ENCODE assay signal across 8 mouse cellular contexts in genomic region chr4:108350819-108351218, GRCm38 (mm10). TPM values are rescaled to one million over a fixed set of nuclear protein-coding genes. Genes with fewer than 3 reads are reported as not detected.
A peak's percentile ranks its signal among the peaks of the same experiment; 100 is the strongest.
DNase-seq lines count a peak whose midpoint lies in the region; ATAC-seq and TF ChIP-seq lines count a peak whose summit lies in the region.

No protein-coding gene starts in this region.

- DNase-seq in ES-E14 (ENCODE audit: low read depth, low spot score) (no peak), liver (peak; percentile 37)
- peak; percentile 83 for DNase-seq in embryo, embryonic 10 days (ENCODE audit: low spot score)
- no peak for DNase-seq in right cerebral cortex, adult 18-20 months
- no peak for DNase-seq in frontal cortex, postnatal 14 days (ENCODE audit: low spot score in 2 of 2)
- DNase-seq in left cerebral cortex, adult 2 months (ENCODE audit: extremely low spot score in 1 of 2, low spot score in 2 of 2): no peak

- no peaks in the 10 kb centered on the region for H3K9me3 ChIP-seq in ES-E14 (ENCODE audit: control insufficient read depth, insufficient read depth, low read depth, low read length)
- no peaks in the 10 kb centered on the region for H3K9me3 ChIP-seq in heart, embryonic 16.5 days (replicated peaks; ENCODE audit: control insufficient read depth, low read length)

- peak; percentile 51 for TF ChIP-seq POLR2A in myocyte (IDR thresholded peaks at IDR 0.05; ENCODE audit: insufficient read length, low read depth)

- intact Hi-C loops in left cerebral cortex, adult 2 months (cut with DNase I): no loop called here

- TF ChIP-seq CTCF in left cerebral cortex, adult 2 months (IDR thresholded peaks at IDR 0.05): no peak

- peak; percentile 79 for ATAC-seq in heart, embryonic 16.5 days (replicated peaks; ENCODE audit: extremely low read depth, insufficient read depth, low FRiP score)

- no peak overlapping the region for H3ac ChIP-seq in myocyte (ENCODE audit: control insufficient read depth, insufficient read length)

- no peak overlapping the region for H3K27ac ChIP-seq in ES-E14 (ENCODE audit: insufficient read depth, low read depth, low read length, poor library complexity, severe bottlenecking)
- peak overlapping the region; percentile 81 for H3K27ac ChIP-seq in heart, embryonic 16.5 days (ENCODE audit: low read length)
- no peak overlapping the region for H3K27ac ChIP-seq in left cerebral cortex, adult 2 months

- WGBS in heart, embryonic 16.5 days: 12% methylated on average over 8 of the region's 8 CpGs

- H3K79me2 ChIP-seq in myocyte (ENCODE audit: control insufficient read depth, insufficient read depth): no peaks in the 10 kb centered on the region

- H3K4me2 ChIP-seq in heart, embryonic 16.5 days (ENCODE audit: low read depth, low read length): peak overlapping the region; percentile 5; the same call in 1 of the 2 replicates
- peak overlapping the region; percentile 67 for H3K4me2 ChIP-seq in myocyte (ENCODE audit: low read depth)

- in situ Hi-C loops in ES-E14 (cut with MboI; ENCODE audit: low sequenced_read_pairs in 2 of 2, unreplicated experiment in 2 of 2): no loop called here

- H3K4me3 ChIP-seq in ES-E14 (ENCODE audit: insufficient read depth in 1 of 2, low read depth in 1 of 2, low read length in 2 of 2, poor library complexity in 1 of 2, severe bottlenecking in 1 of 2): peak overlapping the region in 1 of 2 experiments; percentile 26; a peak in 2 of 4 replicates
- H3K4me3 ChIP-seq in heart, embryonic 16.5 days (ENCODE audit: low read length): no peak overlapping the region
- no peak overlapping the region for H3K4me3 ChIP-seq in myocyte
- H3K4me3 ChIP-seq in left cerebral cortex, adult 2 months: no peak overlapping the region

- H3K27me3 ChIP-seq in heart, embryonic 16.5 days (ENCODE audit: control insufficient read depth, insufficient read depth, low read length): no peaks in the 10 kb centered on the region
- H3K27me3 ChIP-seq in myocyte (ENCODE audit: control insufficient read depth, insufficient read depth, insufficient read length): no peaks in the 10 kb centered on the region

- H3K9ac ChIP-seq in ES-E14 (ENCODE audit: insufficient read depth, low read depth, low read length, poor library complexity, severe bottlenecking): 0 out of 2 replicates have a peak overlapping the region, but pooled peaks have one; percentile 4
- 0 out of 2 replicates have a peak overlapping the region, but pooled peaks have one; percentile 1 for H3K9ac ChIP-seq in heart, embryonic 16.5 days (ENCODE audit: low read length)

- H3K36me3 ChIP-seq in ES-E14 (ENCODE audit: control insufficient read depth, insufficient read depth, low read length, poor library complexity, severe bottlenecking) (no peaks in the 10 kb centered on the region), myocyte (ENCODE audit: control insufficient read depth, insufficient read depth) (no peaks in the 10 kb centered on the region)
- H3K36me3 ChIP-seq in heart, embryonic 16.5 days (ENCODE audit: control insufficient read depth, insufficient read depth): no peaks in the 10 kb centered on the region

- H3K4me1 ChIP-seq in ES-E14 (ENCODE audit: control insufficient read depth in 2 of 2, insufficient read depth in 2 of 2, low read length in 2 of 2, poor library complexity in 1 of 2): peaks cover 9 to 27% of the 10 kb centered on the region in 2 experiments
- peaks cover 43% of the 10 kb centered on the region for H3K4me1 ChIP-seq in heart, embryonic 16.5 days (ENCODE audit: control insufficient read depth, insufficient read depth, low read length)

TF ChIP-seq in ES-E14, 5 proteins besides CTCF, POLR2A, EP300 and RAD21:
- TF ChIP-seq ZC3H11A (IDR thresholded peaks at IDR 0.05; ENCODE audit: borderline replicate concordance, low read depth, low read length) (no peak), HCFC1 (IDR thresholded peaks at IDR 0.05; ENCODE audit: borderline replicate concordance, insufficient read depth, low read length) (no peak)

TF ChIP-seq in myocyte, 11 proteins besides CTCF, POLR2A, EP300 and RAD21:
- TF ChIP-seq MAX (IDR thresholded peaks at IDR 0.05; ENCODE audit: low read depth): no peak
- no peak for TF ChIP-seq TCF3 (IDR thresholded peaks at IDR 0.05; ENCODE audit: insufficient read length, low read depth)
- TF ChIP-seq MYOD1 (IDR thresholded peaks at IDR 0.05; ENCODE audit: control insufficient read depth in 1 of 3, insufficient read length in 2 of 3, low read depth in 2 of 3): peak in 2 of 3 experiments; percentile 22 to 50
- no peak for TF ChIP-seq CEBPB (IDR thresholded peaks at IDR 0.05; ENCODE audit: insufficient read depth, poor library complexity, severe bottlenecking)
- TF ChIP-seq SRF (IDR thresholded peaks at IDR 0.05; ENCODE audit: control insufficient read depth, insufficient read length, low read depth): no peak
- no peak for TF ChIP-seq POLR2AphosphoS2 (IDR thresholded peaks at IDR 0.05; ENCODE audit: insufficient read length, low read depth)
- no peak for TF ChIP-seq USF1 (IDR thresholded peaks at IDR 0.05; ENCODE audit: low read depth)
- no peak for TF ChIP-seq E2F4 (IDR thresholded peaks at IDR 0.05; ENCODE audit: insufficient read depth)
- TF ChIP-seq TCF12 (IDR thresholded peaks at IDR 0.05; ENCODE audit: insufficient read depth, poor library complexity, severe bottlenecking): no peak
- peak in 1 of 3 experiments; percentile 44 for TF ChIP-seq MYOG (IDR thresholded peaks at IDR 0.05; ENCODE audit: control insufficient read depth in 1 of 3, insufficient read depth in 1 of 3, insufficient read length in 2 of 3, low read depth in 2 of 3)
- no peak for TF ChIP-seq REST (IDR thresholded peaks at IDR 0.05; ENCODE audit: insufficient read depth, insufficient read length)

RNA-seq across cellular contexts. Expression of gene Coa7, which starts 22.9 kb away (rescaled TPM):
- total RNA-seq in ES-E14 (2012; rRNA removed): 24.7 and 37.0 TPM in 2 replicates
- polyA plus RNA-seq in heart, embryonic 16.5 days (2015; fragmentation: Nextera tagmentation; extraction: Ambion mirVana): 46.3 and 53.6 TPM in 2 replicates
- polyA plus RNA-seq in myocyte (2012; fragmentation: generic; extraction: Trizol): 31.9 TPM
- 10 to 100 TPM; 24.1 to 28.5 TPM for total RNA-seq in left cerebral cortex, adult 2 months (2021)

RNA-seq across cellular contexts. Expression of gene Shisal2a, which starts 32.3 kb away (rescaled TPM):
- total RNA-seq in ES-E14 (2012; rRNA removed): 1.5 and 5.5 TPM in 2 replicates
- 1.3 and 1.4 TPM in 2 replicates for polyA plus RNA-seq in heart, embryonic 16.5 days (2015; fragmentation: Nextera tagmentation; extraction: Ambion mirVana)
- polyA plus RNA-seq in myocyte (2012; fragmentation: generic; extraction: Trizol): 0.40 TPM
- total RNA-seq in left cerebral cortex, adult 2 months (2021): not detected

RNA-seq across cellular contexts. Expression of gene Zyg11b, which starts 49.9 kb away (rescaled TPM):
- total RNA-seq in ES-E14 (2012; rRNA removed): 13.3 and 13.6 TPM in 2 replicates
- 7.6 and 8.3 TPM in 2 replicates for polyA plus RNA-seq in heart, embryonic 16.5 days (2015; fragmentation: Nextera tagmentation; extraction: Ambion mirVana)
- polyA plus RNA-seq in myocyte (2012; fragmentation: generic; extraction: Trizol): 12.8 TPM
- 10 to 100 TPM; 96.7 to 98.7 TPM for total RNA-seq in left cerebral cortex, adult 2 months (2021)

RNA-seq across cellular contexts. Expression of gene Gpx7, which starts 55.9 kb away (rescaled TPM):
- total RNA-seq in ES-E14 (2012; rRNA removed): 18.6 and 35.1 TPM in 2 replicates
- 51.4 and 53.6 TPM in 2 replicates for polyA plus RNA-seq in heart, embryonic 16.5 days (2015; fragmentation: Nextera tagmentation; extraction: Ambion mirVana)
- 0.34 TPM for polyA plus RNA-seq in myocyte (2012; fragmentation: generic; extraction: Trizol)
- 1 to 10 TPM; 4.7 to 4.8 TPM for total RNA-seq in left cerebral cortex, adult 2 months (2021)

Comparison
In these comparisons a context has a peak if more than half of its experiments do, and no peak if none do; other contexts are left out.
1. DNase-seq: peak in embryo, embryonic 10 days (single experiment) and liver (single experiment); none in ES-E14 (single experiment), right cerebral cortex, adult 18-20 months (single experiment), frontal cortex, postnatal 14 days (0 of 2) and left cerebral cortex, adult 2 months (0 of 2).